Mouse (Mus musculus): ENCODE data around the gene Scube1.
A peak's percentile ranks its signal among the peaks of the same experiment; 100 is the strongest.

Gene Scube1

GRCm38 (mm10) chr15:83594513-83595363 lies 130.1 kb downstream of the Scube1 start, which contains the start of gene Ttll12:
TSS of gene Ttll12 (minus strand) at chr15:83595157.
- DNase-seq, result peak; percentile 95

GRCm38 (mm10) chr15:83593702-83594512 lies 130.9 kb downstream of the Scube1 start:
- no peak for DNase-seq

- DNase-seq, result no peak
Measured at GRCm38 (mm10) chr15:83593189-83593585, 131.6 kb downstream of the Scube1 start.

- DNase-seq, result no peak
Measured at GRCm38 (mm10) chr15:83592260-83593188, 132.3 kb downstream of the Scube1 start.

GRCm38 (mm10) chr15:83591758-83592157 lies 133.1 kb downstream of the Scube1 start:
- DNase-seq, result no peak

GRCm38 (mm10) chr15:83590841-83591240 lies 134.0 kb downstream of the Scube1 start:
- DNase-seq, result no peak

GRCm38 (mm10) chr15:83584741-83585220 lies 140.0 kb downstream of the Scube1 start:
- DNase-seq, result no peak

- DNase-seq, result no peak
Measured at GRCm38 (mm10) chr15:83583419-83584156, 141.2 kb downstream of the Scube1 start.

- DNase-seq, result no peak
Measured at GRCm38 (mm10) chr15:83582931-83583330, 141.9 kb downstream of the Scube1 start.

GRCm38 (mm10) chr15:83576651-83577050 lies 148.2 kb downstream of the Scube1 start:
- DNase-seq, result no peak

GRCm38 (mm10) chr15:83575543-83575942 lies 149.3 kb downstream of the Scube1 start:
- no peak for DNase-seq

- no peak for DNase-seq
Measured at GRCm38 (mm10) chr15:83574731-83575351, 150.0 kb downstream of the Scube1 start.

- no peak for DNase-seq
Measured at GRCm38 (mm10) chr15:83573606-83574005, 151.2 kb downstream of the Scube1 start.

- no peak for DNase-seq
Measured at GRCm38 (mm10) chr15:83572132-83572531, 152.7 kb downstream of the Scube1 start.

- DNase-seq, result no peak
Measured at GRCm38 (mm10) chr15:83571636-83572035, 153.2 kb downstream of the Scube1 start.

GRCm38 (mm10) chr15:83570641-83571040 lies 154.2 kb downstream of the Scube1 start:
- DNase-seq, result no peak

GRCm38 (mm10) chr15:83569682-83570081 lies 155.1 kb downstream of the Scube1 start:
- DNase-seq, result no peak

GRCm38 (mm10) chr15:83568544-83568943 lies 156.3 kb downstream of the Scube1 start:
- DNase-seq, result no peak

- DNase-seq, result no peak
Measured at GRCm38 (mm10) chr15:83567728-83568127, 157.1 kb downstream of the Scube1 start.

- DNase-seq, result no peak
Measured at GRCm38 (mm10) chr15:83566006-83566405, 158.8 kb downstream of the Scube1 start.

GRCm38 (mm10) chr15:83565434-83565833 lies 159.4 kb downstream of the Scube1 start:
- DNase-seq, result no peak
